Mouse (Mus musculus) yolk sac, embryonic 10.5 days (tissue): Measurements from ENCODE around the gene Plin5.

Source experiments
- DNase-seq: peaks from one replicate; pipeline ENCODE4 v3.0.0-alpha.2; 2017; ENCODE audit warnings: low spot score

Gene Plin5

GRCm38 (mm10) chr17:56133457-56134363 is 16.3 kb upstream of the Plin5 start:
- DNase-seq: peak; percentile 94

- no peak for DNase-seq
Measured at GRCm38 (mm10) chr17:56132661-56133060, 15.3 kb upstream of the Plin5 start.

DNA sequence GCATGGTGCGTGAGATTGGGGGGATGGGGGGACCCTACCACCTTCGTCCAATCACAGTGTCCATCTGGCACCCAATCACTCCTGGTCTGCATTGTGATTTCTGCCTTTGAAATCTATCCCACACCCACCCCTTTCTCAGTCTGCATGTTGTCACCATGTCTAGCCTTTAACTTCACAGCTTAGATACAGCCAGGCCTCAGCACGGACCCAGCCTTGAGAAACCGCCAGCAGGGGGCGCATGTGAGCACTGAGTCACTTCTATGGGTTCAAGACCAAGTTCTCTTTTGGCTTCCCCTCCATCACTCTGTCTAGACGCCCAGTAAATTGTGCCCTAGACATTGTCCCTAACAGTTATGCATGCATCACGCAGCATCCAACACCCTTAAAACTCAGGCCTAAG is 14.4 kb upstream of the Plin5 start:
- no peak for DNase-seq

DNA sequence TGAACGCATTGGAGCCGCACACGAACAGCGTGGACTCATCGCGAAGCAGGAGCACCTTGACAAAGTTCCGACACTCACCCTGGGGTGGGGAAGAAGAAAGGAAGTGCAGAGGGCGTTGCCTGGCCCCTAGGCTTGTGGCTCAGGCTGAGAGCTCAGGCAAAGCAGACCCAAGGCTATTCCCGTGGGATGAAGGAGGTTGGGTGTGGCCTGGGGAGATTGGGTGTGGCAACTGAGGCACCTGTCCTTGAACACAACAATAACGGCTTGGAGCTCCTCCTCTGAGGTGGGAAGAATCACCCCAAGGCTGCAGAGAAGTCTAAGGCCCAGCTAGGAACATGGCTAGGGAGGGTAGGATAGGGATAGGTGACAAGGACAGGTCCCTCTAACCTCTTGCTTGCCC is 13.7 kb upstream of the Plin5 start:
- no peak for DNase-seq

GRCm38 (mm10) chr17:56128246-56128645 is 10.8 kb upstream of the Plin5 start:
- no peak for DNase-seq

- no peak for DNase-seq
Measured at GRCm38 (mm10) chr17:56126175-56126574, 8.8 kb upstream of the Plin5 start.

GRCm38 (mm10) chr17:56125276-56125630 is 7.9 kb upstream of the Plin5 start:
- DNase-seq: no peak

- no peak for DNase-seq
Measured at GRCm38 (mm10) chr17:56124377-56125275, 7.2 kb upstream of the Plin5 start.

DNA sequence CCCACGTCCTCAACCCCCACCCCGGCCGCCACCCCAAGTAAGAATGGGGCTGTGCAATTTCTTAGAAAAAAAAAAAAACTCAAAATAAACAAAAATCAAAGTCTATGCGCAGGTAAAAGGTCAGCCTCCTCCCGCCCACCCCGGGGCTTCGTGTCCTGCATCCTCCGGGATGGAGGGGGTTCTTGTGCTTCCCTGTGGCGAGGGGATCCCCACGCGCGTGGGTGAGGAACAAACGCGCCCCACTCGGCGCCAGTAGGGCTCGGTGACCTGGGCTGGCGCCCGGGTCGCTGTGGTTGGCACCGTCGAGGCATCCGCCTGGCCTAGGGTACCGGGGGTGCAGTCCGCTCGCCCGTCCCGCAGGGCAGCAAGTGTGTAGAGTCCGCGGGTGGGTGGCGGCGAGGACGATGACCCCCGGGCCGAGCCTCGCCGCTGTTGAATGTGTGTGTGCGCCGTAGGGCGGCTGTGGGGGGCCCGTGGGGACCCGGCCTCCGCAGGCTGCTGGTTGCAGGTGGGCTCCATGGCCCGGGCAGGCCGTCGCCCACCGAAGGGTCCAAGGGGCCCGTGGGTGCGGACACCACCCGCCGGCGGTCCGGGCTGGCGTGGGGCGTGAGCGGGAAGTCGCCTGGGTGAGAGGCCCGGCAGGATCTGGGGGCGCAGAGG is 6.4 kb upstream of the Plin5 start:
- DNase-seq: no peak

- no peak for DNase-seq
Measured at GRCm38 (mm10) chr17:56123161-56123560, 5.8 kb upstream of the Plin5 start.

DNA sequence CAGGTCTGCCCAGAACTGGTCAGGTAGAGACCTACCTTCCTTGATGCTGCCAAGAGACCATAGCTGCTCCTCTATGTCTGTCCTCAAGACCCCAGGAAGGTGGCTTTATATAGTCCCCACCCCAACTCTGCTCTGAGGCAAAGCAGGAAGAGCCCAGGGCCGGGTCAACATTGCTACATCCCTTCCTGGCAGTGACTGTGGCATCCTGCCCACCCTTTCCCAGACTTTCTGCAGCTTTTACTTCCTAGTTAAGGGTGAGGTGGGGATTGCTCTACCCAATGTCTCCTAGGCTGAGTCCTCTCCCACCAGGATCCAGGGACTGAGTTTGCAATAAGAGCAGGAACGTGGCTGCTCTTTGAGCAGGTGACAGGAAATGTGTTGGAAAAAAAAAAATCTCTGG is 4.4 kb upstream of the Plin5 start, which contains the start of gene Lrg1:
Gene Lrg1, minus strand, starts transcription at position 176 of the 400 bp plus-strand sequence.
- no peak for DNase-seq

DNA sequence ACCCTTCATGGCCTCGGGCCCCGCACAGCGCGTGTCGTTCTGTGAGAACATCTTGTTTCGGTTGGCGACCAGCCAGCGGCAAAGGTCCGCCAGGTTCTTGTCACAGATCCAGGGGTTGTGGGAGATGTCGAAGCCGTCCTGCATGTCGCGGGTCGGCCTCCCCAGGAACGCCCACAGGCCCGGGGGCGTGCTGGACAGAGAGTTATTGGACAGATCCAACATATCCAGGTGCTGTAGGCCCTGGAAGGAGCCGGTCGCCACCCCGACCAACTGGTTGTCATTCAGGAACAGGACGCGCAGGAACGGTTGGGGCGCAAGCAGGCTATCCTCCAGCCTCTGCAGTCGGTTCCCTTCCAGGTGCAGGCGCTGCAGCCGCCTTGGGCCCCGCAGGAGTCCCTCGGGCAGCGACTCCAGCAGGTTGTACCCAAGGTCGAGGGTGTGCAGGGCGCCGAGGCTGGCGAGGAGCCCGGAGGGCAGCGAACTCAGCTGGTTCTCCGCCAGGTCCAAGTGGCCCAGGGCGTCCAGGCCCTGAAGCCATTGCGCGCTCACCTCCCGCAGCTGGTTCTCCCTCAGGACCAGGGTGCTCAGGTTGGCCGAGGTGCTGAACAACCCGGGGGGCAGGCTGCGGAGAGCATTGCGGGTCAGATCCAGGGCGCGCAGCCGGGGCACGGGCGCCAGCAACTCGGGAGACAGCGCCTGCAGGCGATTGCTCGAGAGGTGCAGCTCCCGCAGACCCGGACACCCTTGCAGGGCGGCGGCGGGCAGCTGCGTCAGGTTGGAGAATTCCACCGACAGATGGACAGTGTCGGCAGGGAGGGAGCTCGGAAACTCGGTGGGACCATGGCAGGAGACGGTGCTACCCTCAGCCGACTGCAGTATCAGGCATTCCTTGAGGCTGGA is 2.8 kb upstream of the Plin5 start:
- DNase-seq: no peak

- DNase-seq: no peak
Measured at GRCm38 (mm10) chr17:56119431-56119830, 2.0 kb upstream of the Plin5 start.

DNA sequence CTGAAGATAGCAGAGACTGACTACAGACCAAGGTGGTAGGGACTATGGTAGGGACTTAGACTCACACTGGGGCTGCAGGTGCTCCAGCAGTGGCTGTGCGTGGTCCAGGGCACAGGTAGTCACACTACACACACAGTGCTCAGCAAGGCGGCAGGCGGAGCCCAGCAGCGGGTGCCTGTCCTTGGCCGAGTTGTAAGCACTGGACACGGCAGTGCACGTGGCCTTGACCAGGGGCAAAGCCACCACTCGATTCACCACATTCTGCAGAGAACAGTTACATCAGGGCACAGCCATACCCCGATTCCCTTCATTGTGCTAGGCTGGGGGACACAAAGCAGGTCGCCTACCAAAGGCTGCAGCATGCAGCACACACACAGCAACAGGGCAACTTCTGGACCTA is 1.2 kb downstream of the Plin5 start:
- no peak for DNase-seq

- no peak for DNase-seq
Measured at GRCm38 (mm10) chr17:56112743-56113142, 4.7 kb downstream of the Plin5 start.

DNA sequence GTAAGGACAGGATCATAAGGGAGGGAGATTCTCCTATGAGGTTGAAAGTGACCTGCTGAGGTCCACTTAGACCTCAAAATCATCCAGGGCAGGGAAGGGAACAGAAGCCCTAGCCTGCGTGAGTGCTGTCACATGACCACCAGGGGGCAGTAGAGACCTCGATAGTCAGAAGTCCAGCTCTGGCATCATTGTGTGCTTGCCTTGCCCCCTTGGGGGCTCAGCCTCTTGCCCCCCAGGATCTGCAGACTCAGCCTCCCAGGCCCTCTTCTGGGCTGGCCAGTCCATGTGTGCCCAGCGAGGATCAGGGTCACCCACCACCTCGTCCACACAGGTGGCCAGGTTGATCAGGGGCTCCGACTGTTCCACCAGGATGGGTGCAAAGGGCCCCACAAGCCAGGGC is 5.5 kb downstream of the Plin5 start:
- DNase-seq: peak; percentile 21

- DNase-seq: no peak
Measured at GRCm38 (mm10) chr17:56111021-56111420, 6.4 kb downstream of the Plin5 start.

GRCm38 (mm10) chr17:56110571-56110970 is 6.8 kb downstream of the Plin5 start:
- no peak for DNase-seq

DNA sequence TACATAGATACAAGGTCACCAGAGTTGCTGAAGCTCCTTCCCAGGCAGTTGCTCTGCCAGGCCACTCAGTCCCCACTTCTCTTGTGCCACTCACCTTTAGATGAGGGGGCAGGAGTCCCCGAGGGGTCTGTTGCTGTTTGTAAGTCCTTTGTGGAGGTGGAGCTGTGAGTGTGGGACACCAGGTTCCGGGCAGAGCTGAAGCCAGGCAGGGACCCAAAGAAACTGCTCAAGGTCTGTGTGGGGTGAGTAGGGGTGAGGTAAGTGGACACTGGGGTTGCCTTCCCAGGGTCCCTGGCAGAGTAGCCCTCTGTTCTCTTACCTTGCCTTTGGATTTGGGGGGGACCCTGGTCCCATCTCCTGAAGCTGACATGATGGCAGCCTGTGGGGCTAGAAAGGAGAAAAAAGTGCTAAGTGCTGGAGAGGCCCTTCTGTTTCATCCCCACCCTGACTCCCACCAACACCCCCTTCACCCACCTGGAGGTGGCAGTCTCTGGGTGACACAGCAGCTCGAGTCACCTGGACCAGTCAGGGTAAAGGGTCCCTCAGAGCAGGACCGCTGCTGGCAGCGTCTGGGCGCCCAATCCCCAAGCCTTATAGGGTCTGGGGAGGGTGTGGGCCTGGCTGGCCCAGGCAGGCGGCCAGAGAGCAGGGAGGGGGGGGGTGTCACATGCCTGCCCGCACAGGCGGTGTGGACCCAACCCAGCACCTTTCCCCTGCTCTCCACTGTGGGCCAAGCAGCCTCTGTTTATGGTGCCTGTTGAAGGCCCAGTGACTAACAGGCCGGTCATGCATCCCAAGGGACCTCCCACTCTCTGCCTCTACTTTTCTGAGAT is 8.0 kb downstream of the Plin5 start, which contains the start of gene Plin4:
Gene Plin4, minus strand, starts transcription at position 585 of the 833 bp plus-strand sequence.
- DNase-seq: no peak

- DNase-seq: no peak
Measured at GRCm38 (mm10) chr17:56108334-56109044, 8.9 kb downstream of the Plin5 start.
